Mouse (Mus musculus) telencephalon, adult 2 months (tissue): ENCODE results near the gene Ccdc30.
A peak's percentile ranks its signal among the peaks of the same experiment; 100 is the strongest.

ENCODE experiments used
- DNase-seq: peaks from one replicate; pipeline ENCODE4 v3.0.0-alpha.2; 2011; ENCODE audit warnings: low read depth, low spot score

The Ccdc30 gene

GRCm38 (mm10) chr4:119417270-119417669 lies 1.9 kb upstream of the Ccdc30 start:
- DNase-seq: no peak

DNA sequence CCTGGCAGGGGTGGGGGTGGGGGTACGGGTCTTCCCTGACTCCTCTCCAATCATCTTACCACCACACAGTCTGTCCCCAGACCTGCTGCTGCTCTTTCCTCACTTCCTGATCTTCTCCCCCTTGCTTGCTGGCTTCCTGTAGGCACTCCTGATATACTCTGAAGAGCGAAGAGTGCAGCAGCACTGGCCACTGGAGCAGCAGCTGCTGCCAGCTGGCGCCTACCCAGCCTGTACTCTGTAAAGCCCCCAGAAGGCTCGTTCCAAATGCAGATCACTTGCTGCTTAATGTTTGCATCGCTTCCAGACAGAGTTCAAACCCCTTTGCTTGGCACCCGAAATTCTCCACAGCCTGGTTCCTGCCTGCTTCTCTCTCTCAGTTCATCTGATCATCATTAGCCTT lies 2.5 kb downstream of the Ccdc30 start:
- no peak for DNase-seq

GRCm38 (mm10) chr4:119411877-119412650 lies 3.3 kb downstream of the Ccdc30 start:
- DNase-seq: no peak

GRCm38 (mm10) chr4:119403431-119403830 lies 11.9 kb downstream of the Ccdc30 start:
- no peak for DNase-seq

DNA sequence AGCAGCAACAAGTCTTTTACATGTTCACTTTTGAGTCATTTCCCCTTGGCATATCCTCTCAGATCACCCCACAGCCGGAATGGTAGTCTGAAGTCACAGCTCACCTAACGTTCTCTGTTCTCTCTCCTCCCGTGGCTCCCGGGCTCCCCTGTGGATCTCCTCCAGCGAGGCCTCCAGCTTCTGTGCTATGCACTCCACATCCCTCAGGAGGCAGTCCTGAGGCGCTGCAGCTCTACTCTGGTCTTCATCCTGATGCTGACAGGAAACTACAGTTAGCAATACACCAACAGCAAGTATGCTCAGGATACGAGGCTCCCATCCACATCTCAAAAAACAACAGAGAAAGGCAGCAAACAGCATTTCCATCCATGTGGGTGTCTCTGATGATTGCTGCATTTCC lies 14.4 kb downstream of the Ccdc30 start:
- DNase-seq: no peak

- no peak for DNase-seq
These were observed 16.6 kb downstream of the Ccdc30 start for GRCm38 (mm10) chr4:119398751-119399150.

DNA sequence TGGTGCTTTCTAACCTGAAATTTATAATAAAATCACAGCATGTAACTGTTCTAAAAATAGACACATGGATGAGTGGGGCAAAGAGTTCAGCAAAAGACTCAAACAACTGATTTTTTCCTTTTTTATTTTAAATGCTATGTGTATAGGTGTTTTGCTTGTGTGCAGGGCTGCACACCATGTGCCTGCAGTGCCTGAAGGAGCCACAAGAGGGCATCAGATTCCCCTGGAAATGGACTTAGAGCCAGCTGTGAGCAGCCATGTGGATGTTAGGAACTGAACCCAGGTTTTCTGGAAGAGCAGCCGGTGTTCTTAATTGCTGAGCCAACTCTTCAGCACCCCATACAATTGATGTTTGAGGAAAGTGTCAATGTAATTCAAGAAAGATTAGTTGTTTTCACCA lies 25.0 kb downstream of the Ccdc30 start:
- no peak for DNase-seq

DNA sequence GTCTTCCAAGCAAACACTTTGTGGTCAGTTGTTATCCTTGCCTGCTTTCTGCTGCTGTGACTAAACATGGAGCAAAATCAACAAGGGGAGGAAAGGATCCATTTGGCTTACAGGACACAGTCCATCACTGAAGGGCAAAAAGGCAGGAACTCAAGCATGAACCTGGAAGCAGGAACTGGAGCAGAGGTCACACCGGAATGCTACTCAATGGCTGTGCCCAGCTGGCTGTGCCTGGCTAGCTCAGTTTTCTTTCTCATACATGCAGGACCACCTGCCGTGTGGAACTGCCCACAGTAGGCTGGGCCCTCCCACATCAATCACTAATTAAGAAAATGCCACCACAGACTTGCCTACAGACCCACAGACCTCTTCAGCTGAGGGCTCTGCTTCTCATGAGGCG lies 26.1 kb downstream of the Ccdc30 start:
- no peak for DNase-seq

- no peak for DNase-seq
These were observed 33.7 kb downstream of the Ccdc30 start for GRCm38 (mm10) chr4:119381471-119382190.

GRCm38 (mm10) chr4:119369460-119369859 lies 45.9 kb downstream of the Ccdc30 start:
- DNase-seq: no peak

DNA sequence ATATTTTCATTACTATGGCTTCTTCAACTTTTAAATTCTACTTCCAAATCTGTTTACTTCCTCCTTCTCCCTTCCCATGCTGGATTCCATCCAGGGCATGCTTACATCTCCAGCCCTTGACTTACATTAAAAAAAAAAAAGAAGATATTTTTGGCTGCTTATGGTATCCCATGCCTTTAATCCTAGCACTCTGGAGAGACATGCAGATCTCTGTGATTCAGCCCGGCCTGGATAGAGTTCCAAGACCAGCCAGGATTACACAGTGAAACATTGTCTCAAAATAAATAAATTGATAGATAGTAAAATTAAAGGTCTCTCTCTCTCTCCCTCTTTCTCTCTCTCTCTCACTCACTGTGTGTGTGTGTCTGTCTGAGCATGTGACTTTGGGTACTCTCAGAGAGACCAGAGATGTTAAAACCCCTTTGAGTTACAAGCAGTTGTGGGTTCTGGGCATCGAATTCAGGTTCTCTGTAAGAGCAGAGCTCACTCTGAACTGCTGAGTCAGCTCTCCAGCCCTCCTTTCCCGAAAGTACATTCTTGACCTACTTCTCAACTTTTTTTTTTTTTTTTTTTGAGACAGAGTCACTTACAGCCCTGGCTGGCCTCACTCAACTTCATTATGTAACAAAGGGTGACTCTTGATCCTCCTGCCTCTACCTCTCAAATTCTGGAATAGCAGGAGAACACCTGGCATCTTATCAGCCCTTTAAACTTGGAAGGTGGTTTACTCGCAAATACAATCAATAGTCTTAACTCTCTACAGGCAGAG lies 48.4 kb downstream of the Ccdc30 start:
- DNase-seq: no peak

DNA sequence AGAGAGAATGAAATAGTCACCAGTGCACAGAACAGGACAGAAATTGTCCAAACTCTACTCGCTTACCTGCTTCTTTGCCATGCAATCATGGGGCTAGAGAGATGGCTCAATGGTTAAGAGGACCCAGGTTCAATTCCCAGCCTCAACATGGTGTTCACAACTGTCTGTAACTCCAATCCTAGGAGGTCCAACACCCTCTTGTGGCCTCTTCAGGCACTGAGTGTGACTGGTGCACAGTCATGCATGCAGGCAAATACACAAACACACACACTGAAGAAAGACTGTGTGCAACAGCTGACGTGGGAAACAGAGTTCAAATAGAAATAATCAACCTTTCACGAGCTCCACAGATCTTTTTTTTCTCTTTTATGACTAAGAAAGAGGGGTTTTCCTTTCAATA lies 53.1 kb downstream of the Ccdc30 start:
- no peak for DNase-seq

DNA sequence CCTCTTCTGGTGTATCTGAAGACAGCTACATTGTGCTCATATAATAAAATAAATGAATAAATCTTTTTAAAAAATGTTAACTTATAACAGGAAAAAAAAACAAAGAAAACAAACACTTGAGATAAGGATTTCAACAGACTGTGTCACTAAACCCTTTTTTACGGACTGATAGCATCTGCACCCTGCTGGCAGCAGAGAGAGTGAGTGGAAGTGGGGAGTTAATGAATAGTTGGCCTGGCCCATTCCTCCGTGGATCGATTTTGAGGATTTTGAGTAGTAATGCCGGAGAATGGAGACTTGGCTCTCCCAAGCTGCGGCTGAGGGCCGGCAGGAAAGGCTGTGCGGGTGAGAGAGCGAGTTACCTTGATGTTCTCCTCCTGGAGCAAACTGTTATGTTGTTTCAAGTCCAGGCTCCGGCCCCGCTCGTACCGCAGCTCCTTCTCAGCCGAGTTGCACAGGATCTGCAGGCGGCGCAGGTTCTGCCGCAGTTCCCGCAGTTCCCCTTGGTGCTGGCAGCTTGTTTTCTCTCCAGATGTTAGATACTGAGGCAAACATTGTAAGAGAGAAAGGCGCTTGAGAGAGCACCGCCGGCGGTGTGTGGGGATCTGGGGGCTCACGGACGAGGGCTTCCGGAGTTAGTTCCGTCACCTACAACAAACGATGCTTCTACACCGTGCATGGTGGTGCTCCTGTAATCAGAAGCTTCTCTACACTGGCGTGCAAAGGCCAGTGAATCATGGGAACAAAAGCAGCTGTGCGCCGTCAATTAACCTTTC lies 55.9 kb downstream of the Ccdc30 start:
- DNase-seq: no peak

GRCm38 (mm10) chr4:119345508-119345907 lies 69.8 kb downstream of the Ccdc30 start:
- no peak for DNase-seq

GRCm38 (mm10) chr4:119338861-119339361 lies 76.4 kb downstream of the Ccdc30 start:
- DNase-seq: peak; percentile 16

- no peak for DNase-seq
These were observed 76.9 kb downstream of the Ccdc30 start for GRCm38 (mm10) chr4:119338422-119338821.

GRCm38 (mm10) chr4:119333487-119333886 lies 81.8 kb downstream of the Ccdc30 start:
- DNase-seq: no peak

GRCm38 (mm10) chr4:119320896-119321550 lies 94.3 kb downstream of the Ccdc30 start:
- no peak for DNase-seq

- DNase-seq: peak; percentile 92
These were observed 95.0 kb downstream of the Ccdc30 start, which contains the start of gene Ppih for GRCm38 (mm10) chr4:119320131-119320830. Gene Ppih, minus strand, starts transcription at chr4:119320546.

- no peak for DNase-seq
These were observed 101.6 kb downstream of the Ccdc30 start for GRCm38 (mm10) chr4:119313756-119314155.
